In the genomic region with DNA sequence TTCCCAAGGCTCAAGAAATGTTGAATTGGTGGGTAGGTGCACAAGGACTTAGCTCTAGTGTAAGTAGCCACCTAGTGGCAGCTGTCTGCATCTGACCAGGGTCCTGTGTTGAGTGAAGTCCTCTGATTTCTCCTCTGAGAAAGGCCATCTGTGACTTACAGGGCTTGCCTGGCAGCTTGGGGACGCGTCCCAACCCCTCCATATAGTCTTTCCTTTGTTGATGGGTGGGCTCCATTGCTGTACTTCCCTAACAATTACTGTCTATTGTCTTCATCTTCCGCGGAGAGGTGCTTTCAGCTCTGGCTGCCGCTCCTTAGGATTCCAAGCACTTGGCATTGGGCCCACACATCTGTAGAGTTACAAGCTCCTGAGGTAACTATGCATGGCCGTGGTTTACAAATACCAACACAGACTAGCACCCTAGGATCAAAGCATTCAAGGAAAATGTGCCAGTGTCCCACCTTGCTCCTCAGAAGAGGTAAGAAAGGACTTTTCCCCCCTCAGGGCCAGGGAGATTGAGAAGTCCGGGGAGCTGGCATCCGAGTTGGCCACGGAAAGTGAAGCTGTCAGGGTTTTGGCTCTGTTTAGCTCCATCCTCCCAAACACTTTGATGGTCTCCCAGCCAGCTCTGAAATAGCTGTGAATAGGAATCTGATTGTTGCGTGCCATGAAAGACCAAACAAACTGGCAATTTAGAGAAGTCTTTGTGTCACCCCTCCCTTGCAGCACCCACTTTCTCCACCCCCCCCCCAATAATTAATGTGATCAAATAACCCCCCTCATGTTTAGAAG, we compare ENCODE assay signal across 8 mouse cellular contexts.
DNase-seq lines count a peak whose midpoint lies in the region; ATAC-seq lines count a peak whose summit lies in the region.

No protein-coding gene starts in this region.

- peak; percentile 41; the same call in 1 of the 2 replicates for ATAC-seq in embryonic facial prominence, embryonic 12.5 days (ENCODE audit: insufficient number of reproducible peaks, insufficient read depth, low FRiP score, low TSS enrichment)
- peak; percentile 61; the same call in 1 of the 2 replicates for ATAC-seq in heart, embryonic 13.5 days (ENCODE audit: extremely low read depth, insufficient number of reproducible peaks, low FRiP score, low TSS enrichment)
- ATAC-seq in kidney, embryonic 15.5 days (replicated peaks; ENCODE audit: low FRiP score) = peak; percentile 83
- ATAC-seq in liver, embryonic 16.5 days (ENCODE audit: low read depth) = 0 out of 2 replicates have a peak, but pooled peaks have one; percentile 37
- ATAC-seq in neural tube, embryonic 15.5 days (ENCODE audit: low FRiP score) = peak; percentile 69

- 0 out of 2 replicates have a peak, but pooled peaks cover 4% of the 10 kb centered on the region for H3K4me1 ChIP-seq in embryonic facial prominence, embryonic 12.5 days
- peaks cover 35% of the 10 kb centered on the region for H3K4me1 ChIP-seq in heart, embryonic 13.5 days
- H3K4me1 ChIP-seq in kidney, embryonic 15.5 days = peaks cover 11% of the 10 kb centered on the region; the same call in 1 of the 2 replicates
- H3K4me1 ChIP-seq in liver, embryonic 16.5 days (ENCODE audit: control insufficient read depth, low read depth, low read length) = no peaks in the 10 kb centered on the region
- H3K4me1 ChIP-seq in neural tube, embryonic 15.5 days = peaks cover 5% of the 10 kb centered on the region

- no peak overlapping the region for H3K9ac ChIP-seq in embryonic facial prominence, embryonic 12.5 days
- H3K9ac ChIP-seq in heart, embryonic 13.5 days = peak overlapping the region; percentile 56; the same call in 1 of the 2 replicates
- H3K9ac ChIP-seq in kidney, embryonic 15.5 days = no peak overlapping the region
- no peak overlapping the region for H3K9ac ChIP-seq in liver, embryonic 16.5 days (ENCODE audit: low read depth, low read length)
- no peak overlapping the region for H3K9ac ChIP-seq in neural tube, embryonic 15.5 days (replicated peaks)

- H3K36me3 ChIP-seq in embryonic facial prominence, embryonic 12.5 days = no peaks in the 10 kb centered on the region
- no peaks in the 10 kb centered on the region for H3K36me3 ChIP-seq in heart, embryonic 13.5 days
- H3K36me3 ChIP-seq in kidney, embryonic 15.5 days = no peaks in the 10 kb centered on the region
- no peaks in the 10 kb centered on the region for H3K36me3 ChIP-seq in liver, embryonic 16.5 days (ENCODE audit: control insufficient read depth, insufficient read depth)
- no peaks in the 10 kb centered on the region for H3K36me3 ChIP-seq in neural tube, embryonic 15.5 days

- H3K27me3 ChIP-seq in embryonic facial prominence, embryonic 12.5 days = no peaks in the 10 kb centered on the region
- no peaks in the 10 kb centered on the region for H3K27me3 ChIP-seq in heart, embryonic 13.5 days (replicated peaks)
- H3K27me3 ChIP-seq in kidney, embryonic 15.5 days = no peaks in the 10 kb centered on the region
- no peaks in the 10 kb centered on the region for H3K27me3 ChIP-seq in liver, embryonic 16.5 days (ENCODE audit: control insufficient read depth, insufficient read depth, low read depth, low read length)
- no peaks in the 10 kb centered on the region for H3K27me3 ChIP-seq in neural tube, embryonic 15.5 days (replicated peaks)

- 0 out of 2 replicates have a peak overlapping the region, but pooled peaks have one; percentile 41 for H3K27ac ChIP-seq in embryonic facial prominence, embryonic 12.5 days
- no peak overlapping the region for H3K27ac ChIP-seq in heart, embryonic 13.5 days (replicated peaks)
- H3K27ac ChIP-seq in kidney, embryonic 15.5 days = no peak overlapping the region
- H3K27ac ChIP-seq in liver, embryonic 16.5 days (ENCODE audit: low read length) = no peak overlapping the region
- H3K27ac ChIP-seq in neural tube, embryonic 15.5 days (replicated peaks) = peak overlapping the region; percentile 56

- DNase-seq in CD4-positive helper T cell, adult 2 months (ENCODE audit: low read depth, low spot score) = peak; percentile 46
- DNase-seq in ZHBTc4 (ENCODE audit: low read depth, low spot score) = peak; percentile 95
- DNase-seq in thymus, postnatal 4 days = peak; percentile 70

- H3K9me3 ChIP-seq in embryonic facial prominence, embryonic 12.5 days = no peaks in the 10 kb centered on the region
- no peaks in the 10 kb centered on the region for H3K9me3 ChIP-seq in heart, embryonic 13.5 days
- H3K9me3 ChIP-seq in kidney, embryonic 15.5 days (replicated peaks) = no peaks in the 10 kb centered on the region
- no peaks in the 10 kb centered on the region for H3K9me3 ChIP-seq in liver, embryonic 16.5 days (replicated peaks; ENCODE audit: control insufficient read depth, low read length)
- H3K9me3 ChIP-seq in neural tube, embryonic 15.5 days (replicated peaks) = no peaks in the 10 kb centered on the region

- H3K4me3 ChIP-seq in embryonic facial prominence, embryonic 12.5 days = no peak overlapping the region
- H3K4me3 ChIP-seq in heart, embryonic 13.5 days = no peak overlapping the region
- H3K4me3 ChIP-seq in kidney, embryonic 15.5 days (replicated peaks) = no peak overlapping the region
- H3K4me3 ChIP-seq in liver, embryonic 16.5 days (ENCODE audit: low read depth, low read length) = no peak overlapping the region
- H3K4me3 ChIP-seq in neural tube, embryonic 15.5 days (replicated peaks) = 0 out of 2 replicates have a peak overlapping the region, but pooled peaks have one; percentile 1

- no peak overlapping the region for H3K4me2 ChIP-seq in embryonic facial prominence, embryonic 12.5 days (replicated peaks)
- peak overlapping the region; percentile 48 for H3K4me2 ChIP-seq in heart, embryonic 13.5 days
- H3K4me2 ChIP-seq in kidney, embryonic 15.5 days = 0 out of 2 replicates have a peak overlapping the region, but pooled peaks have one; percentile 27
- H3K4me2 ChIP-seq in liver, embryonic 16.5 days (ENCODE audit: low read depth, low read length) = no peak overlapping the region
- H3K4me2 ChIP-seq in neural tube, embryonic 15.5 days = peak overlapping the region; percentile 44

- WGBS in embryonic facial prominence, embryonic 12.5 days = 34% methylated on average over 10 of the region's 10 CpGs
- WGBS in heart, embryonic 13.5 days = 32% methylated on average over 10 of the region's 10 CpGs
- 25% methylated on average over 10 of the region's 10 CpGs for WGBS in kidney, embryonic 15.5 days
- WGBS in liver, embryonic 16.5 days (ENCODE audit: insufficient replicate concordance) = 36% methylated on average over 10 of the region's 10 CpGs
- WGBS in neural tube, embryonic 15.5 days = 22% methylated on average over 10 of the region's 10 CpGs

Comparison
In these comparisons a context has a peak if more than half of its experiments do, and no peak if none do; other contexts are left out.
1. H3K27ac ChIP-seq: peak in embryonic facial prominence, embryonic 12.5 days (single experiment) and neural tube, embryonic 15.5 days (single experiment); none in heart, embryonic 13.5 days (single experiment), kidney, embryonic 15.5 days (single experiment) and liver, embryonic 16.5 days (single experiment).
2. H3K4me2 ChIP-seq: peak in heart, embryonic 13.5 days (single experiment), kidney, embryonic 15.5 days (single experiment) and neural tube, embryonic 15.5 days (single experiment); none in embryonic facial prominence, embryonic 12.5 days (single experiment) and liver, embryonic 16.5 days (single experiment).
3. Peak in every context shown above with its lines, with median percentiles within 50 percentile points of each other: DNase-seq and ATAC-seq.